Mouse (Mus musculus) CD4-positive, CD25-positive, alpha-beta regulatory T cell, adult 2 months (primary cell): Measurements from ENCODE around the gene Cd2bp2.

Source experiments
- DNase-seq: peaks from one replicate; pipeline ENCODE4 v3.0.0-alpha.2; 2012; ENCODE audit warnings: low read depth, low spot score

Cd2bp2 gene

DNA sequence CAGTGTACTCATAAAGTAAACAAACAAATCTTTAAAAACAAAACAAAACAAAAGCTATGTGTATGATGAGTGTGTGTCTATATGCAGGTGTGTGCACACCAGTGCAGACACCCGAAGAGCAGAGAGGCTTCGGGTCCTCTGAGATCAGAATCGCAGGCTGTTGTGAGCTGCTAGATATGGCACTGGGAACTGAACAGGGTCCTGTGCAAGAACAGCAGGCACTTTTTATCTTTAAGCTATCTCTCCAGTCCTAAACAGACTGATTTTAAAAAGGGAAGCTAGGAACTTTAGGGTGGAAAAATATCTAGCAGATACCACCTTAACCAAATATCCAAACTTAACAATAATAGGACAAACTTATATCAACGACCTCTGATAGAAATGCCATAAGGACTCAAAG lies 53.2 kb downstream of the Cd2bp2 start:
- DNase-seq = no peak

GRCm38 (mm10) chr7:127142214-127142613 lies 53.6 kb downstream of the Cd2bp2 start:
- DNase-seq = peak; percentile 37
